Mouse (Mus musculus) cortical plate, adult 2 months (tissue): ENCODE measurements around the gene Hist4h4.

ENCODE experiments used
- CTCF ChIP-seq: fragments of 200-500 bp; IDR thresholded peaks from 2 replicates; pipeline ENCODE4 v1.5.1; 2011; ENCODE audit warnings: mild to moderate bottlenecking, control low read depth, low read length; ENCODE audit not compliant: insufficient read depth; ENCODE audit errors: extremely low read depth
- POLR2A ChIP-seq: fragments of 200-500 bp; IDR thresholded peaks from 2 replicates; pipeline ENCODE4 v1.6.1; 2011; ENCODE audit warnings: mild to moderate bottlenecking, low read length, control low read depth; ENCODE audit not compliant: insufficient read depth; ENCODE audit errors: extremely low read depth

DNA sequence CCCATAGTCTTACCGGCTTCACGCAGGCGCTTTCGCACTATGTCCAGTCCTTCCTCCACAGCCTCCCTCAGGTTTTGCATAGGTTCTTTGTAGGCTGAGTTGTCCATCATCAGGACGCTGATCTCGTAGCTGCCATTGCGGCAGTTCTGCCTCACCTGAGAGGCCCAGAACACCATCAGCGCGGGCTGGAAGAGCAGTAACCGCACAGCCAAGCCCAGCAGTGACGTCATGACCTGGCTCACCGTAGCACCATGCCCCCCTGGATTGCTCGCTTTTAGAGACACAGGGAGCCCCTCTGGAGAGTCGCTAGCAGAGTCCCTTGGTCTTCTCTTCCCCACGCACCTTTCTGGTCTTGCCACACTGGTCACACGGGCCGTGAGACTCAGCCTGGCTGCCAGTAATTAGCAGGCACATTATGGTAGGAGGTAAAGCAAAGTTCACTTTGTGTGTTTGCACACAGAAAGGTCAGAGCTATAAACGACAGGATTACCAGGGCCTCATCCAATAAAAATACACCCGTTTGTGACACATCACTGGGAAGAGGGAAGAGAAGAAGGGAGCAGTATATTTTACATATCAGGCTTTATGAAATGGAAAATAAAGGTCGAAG lies 22.7 kb downstream of the Hist4h4 start, which contains the start of gene Gucy2c:
- TF ChIP-seq CTCF (no peak), POLR2A (no peak)
